Mouse (Mus musculus) kidney, adult 9 months (tissue): Measurements from ENCODE around the gene Atf3.
A peak's percentile ranks its signal among the peaks of the same experiment; 100 is the strongest.

ENCODE experiments used
- DNase-seq: peaks from one replicate; pipeline ENCODE4 v3.0.0; 2022

Atf3 gene

DNA sequence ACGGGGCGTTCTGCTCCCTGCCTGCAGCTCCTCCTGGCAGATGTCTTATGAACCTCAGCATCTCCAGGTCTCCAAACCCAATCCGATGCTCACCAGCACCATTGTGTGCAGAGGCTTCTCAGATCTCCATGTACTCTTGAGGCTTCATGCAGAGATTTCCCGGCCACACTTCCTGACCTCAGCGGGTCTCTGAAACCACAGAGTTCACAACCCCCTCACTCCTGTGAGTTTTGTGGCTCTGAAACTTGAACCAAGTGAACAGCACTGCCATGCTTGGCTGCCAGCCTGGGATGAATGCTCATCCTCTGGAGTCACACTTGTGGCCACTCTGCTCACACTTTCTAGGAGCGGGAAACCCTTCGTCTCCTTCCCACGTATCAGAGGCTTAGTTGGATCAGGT is 76.9 kb downstream of the Atf3 start:
- no peak for DNase-seq

DNA sequence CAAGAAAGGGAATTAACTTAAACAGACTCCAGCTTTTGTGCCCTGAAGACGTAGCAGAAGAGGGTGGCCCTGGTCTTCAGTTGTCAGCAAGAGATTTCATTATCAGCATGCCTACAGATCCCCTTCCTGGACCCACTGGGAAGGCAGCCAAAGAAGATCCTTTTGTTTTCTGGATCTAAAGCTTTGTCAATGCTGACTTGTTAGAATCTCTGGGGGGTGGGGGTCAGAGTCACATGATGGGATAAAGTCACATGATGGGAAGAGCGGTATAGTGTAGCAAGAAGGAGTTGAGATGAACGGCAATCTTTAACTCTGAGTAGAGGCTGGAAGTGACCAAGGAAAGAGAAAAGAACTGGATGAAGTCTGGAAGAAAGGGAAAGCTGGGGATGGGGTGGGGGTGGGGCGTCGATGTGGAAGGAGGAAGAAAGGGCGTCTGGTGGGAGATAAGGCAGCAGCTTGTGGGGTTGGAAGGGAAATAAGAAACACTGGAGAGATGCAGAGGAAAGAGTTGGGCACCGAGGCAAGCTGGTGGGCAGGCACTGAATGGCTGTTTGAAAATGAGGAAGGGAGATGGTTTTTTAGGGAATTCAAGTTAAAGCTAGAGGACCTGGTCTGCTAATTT is 78.9 kb downstream of the Atf3 start:
- no peak for DNase-seq

DNA sequence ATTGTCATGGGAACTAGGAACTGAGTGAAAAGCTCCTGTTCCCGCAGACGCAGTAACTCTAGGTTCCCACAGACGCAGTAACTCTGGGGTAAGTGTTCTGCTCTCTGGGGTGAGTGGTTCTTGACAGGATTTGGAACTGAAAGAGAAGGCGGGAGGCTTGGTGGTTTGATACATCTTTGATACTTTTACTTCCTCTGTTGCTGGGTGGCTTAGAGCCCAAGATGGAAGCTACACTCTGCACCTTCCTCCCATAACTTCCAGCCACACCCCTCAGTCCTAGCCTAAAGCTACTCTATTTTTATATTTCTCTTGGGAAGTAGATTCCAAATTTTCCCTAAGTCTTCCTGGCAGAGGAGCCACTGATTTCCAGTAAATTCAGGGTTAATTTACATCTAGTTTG is 79.4 kb downstream of the Atf3 start:
- no peak for DNase-seq

DNA sequence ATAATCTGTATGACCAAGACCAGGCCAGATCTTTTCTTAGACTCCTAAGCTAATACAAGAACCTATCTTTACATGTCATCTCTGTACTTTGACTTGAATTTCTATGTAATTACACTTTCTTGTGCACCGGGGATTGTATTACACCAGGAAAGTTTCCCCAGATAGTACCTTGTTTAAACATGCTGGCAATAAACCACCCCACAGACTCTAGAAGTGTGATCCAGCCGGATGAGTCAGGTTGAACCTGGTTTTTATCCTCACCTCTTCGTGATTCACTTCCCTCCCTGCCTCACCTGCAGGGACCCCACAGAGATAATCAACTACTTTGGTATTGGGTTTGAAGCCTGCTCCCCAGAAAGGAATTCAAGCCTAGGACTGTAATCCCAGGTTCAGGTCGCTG is 82.4 kb downstream of the Atf3 start:
- no peak for DNase-seq

DNA sequence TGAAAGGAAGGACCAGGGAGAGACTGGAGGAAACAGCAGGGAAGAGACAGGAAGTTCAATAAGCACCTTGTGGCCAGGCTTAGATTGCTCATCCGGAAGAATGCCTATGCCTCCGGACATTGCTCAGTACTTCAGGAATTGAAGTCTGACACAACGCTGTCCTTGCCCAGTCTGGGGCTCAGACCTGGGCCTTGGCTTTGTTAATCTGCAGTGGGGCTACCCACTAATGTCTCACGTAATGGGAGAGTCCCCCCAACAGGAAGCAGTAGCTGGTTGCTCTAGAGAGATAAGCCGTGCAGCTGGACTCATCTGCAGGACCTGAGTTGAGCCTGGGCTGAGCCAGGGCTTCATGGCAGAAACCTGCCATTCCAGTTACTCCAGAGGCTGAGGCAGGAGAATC is 84.9 kb downstream of the Atf3 start:
- no peak for DNase-seq

DNA sequence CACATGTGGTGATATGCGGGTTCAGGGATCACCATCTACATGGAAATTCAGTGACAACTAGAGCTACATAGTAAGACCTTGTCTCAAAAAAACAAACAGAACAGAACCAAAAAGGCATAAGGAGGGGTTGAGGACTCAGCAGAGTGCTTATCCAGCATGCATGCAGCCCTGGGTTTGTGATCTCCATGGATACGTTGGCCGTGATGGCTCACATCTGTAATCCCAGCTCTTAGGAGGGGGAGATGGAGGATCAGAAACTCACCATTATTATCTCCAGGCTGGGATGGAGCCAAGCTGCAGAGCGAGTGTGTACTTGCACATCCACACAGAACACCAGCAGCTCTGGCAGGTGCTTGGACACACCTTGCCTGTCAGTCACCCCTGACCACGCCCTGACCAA is 85.6 kb downstream of the Atf3 start:
- no peak for DNase-seq

DNA sequence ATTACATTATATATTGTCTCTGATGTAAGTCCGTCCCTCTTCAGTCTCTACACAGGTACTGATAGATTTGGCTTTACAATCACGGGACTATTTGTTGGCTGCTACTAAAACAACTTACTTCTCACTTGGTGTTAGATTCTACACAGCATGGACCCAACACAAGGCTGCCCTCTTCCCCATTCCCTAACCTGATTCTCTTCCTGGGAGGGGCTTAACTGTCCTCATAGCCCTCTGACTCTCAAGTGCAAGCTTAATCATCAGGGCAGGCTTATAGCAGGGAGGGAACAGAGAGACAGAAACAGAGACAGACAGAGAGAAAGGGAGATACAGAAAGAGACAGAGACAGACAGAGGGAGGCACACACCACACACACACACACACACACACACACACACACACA is 86.1 kb downstream of the Atf3 start:
- no peak for DNase-seq

DNA sequence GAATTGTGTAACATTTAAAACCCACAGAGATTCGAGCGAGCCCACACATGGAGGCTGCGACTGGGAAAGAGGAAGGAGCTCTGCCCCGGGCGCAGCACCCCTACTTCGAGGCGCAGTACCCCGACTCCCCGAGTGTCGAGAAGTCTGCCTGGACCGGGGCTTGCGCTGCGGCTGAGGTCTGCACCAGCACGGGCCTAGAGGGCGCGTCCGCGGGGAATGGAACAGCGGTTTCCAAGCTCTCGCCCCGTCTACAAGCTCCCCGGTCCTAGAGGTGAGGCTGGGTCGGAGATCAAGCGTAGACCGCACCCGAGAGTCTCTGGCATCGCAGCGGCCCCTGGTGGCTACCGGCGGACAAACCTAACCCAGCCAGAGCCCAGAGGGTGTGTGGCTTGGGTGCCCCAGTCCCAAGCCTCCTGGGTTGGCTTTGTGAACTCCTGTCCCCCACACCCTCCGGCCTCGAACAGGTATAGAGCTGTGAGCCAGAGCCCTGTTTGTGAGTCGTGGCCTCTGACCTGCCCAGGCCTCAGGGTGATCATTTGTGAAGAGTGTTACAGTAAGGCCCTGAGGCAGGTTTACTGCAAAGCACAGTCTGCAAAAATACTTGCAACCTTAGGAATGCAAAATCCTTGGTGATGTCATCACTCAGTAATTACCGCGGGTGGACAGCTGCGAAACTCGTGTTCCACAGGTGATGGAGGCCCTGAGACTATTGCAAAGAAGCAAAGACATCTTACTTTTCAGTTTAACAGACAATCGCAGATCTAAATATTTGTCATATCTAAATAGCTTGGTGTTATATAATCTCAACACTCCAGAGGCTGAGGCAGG is 91.8 kb downstream of the Atf3 start:
- peak; percentile 50 for DNase-seq

DNA sequence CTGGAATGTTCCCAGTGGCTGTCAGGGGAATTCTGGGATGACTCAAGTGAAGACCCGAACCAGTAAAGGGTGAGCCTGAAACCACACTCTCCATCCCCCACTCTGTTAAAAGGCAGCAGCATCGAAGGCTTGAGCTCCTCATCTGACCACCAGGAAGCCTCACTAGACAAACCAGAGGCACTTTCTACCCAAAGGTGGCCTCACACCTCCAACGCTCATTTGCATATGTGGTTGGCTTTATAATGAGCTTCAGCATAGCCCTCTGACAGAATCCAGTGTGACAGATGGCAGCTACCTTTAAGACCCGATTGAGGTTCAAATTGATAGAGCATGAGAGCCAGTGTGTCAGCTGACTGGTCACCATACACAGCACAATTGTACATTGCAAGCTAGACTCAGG is 93.6 kb downstream of the Atf3 start:
- no peak for DNase-seq

DNA sequence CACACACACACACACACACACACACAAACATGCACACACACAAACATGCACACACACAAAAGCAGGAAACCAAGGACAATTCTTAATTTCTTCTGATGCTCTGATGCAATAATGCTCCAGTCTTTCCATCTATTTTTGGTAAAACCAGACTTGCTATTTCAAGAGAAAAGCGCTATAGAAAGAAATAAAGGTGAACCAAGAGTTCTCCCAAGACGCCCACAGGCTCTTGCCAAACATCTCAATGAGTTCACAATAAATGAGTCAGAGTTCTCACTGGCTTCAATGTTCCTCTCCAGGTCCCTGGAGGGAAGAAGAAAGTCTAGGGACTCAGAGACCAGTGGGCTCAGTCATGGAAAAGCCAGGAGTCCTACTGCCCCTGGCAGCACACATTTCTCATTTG is 94.1 kb downstream of the Atf3 start:
- DNase-seq, result no peak

DNA sequence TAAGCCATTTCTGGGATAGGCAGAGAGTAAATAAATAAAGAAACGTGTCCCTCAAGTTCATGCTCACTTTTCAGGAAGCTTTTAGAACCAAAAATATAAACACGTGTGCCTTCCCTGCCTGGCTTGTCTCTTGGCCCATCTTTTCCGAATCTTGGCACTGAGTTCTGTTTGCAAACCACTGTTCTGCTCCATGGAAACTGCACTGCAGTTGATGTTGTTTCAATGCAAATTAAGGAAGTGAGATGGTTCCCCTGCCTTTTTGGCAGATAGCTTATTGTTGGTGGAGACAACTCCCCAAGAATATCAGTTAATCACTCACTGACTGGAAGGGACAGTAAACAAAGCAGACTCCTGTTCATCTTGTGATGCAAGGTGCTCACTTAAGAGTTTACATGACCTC is 95.1 kb downstream of the Atf3 start:
- no peak for DNase-seq
